Mouse (Mus musculus) limb, embryonic 11.5 days (tissue): ENCODE measurements at regions not wholly inside any gene's neighbourhood (a gene's known extent, or its start where the extent isn't known, plus 50 kb on each side); places are given as distances from the start of the nearest gene placed in this dataset.

Experiments used
- ATAC-seq: fragments of 200-750 bp; cut with Nextera tagmentation; 2 replicates; pipeline ENCODE4 v1.8.0; 2017; ENCODE audit warnings: low read depth; ENCODE audit not compliant: insufficient number of reproducible peaks, low FRiP score, low TSS enrichment
- DNase-seq: peaks from one replicate; pipeline ENCODE4 v3.0.0-alpha.2; 2015; ENCODE audit warnings: low spot score
- H3K27ac ChIP-seq: fragments of 300-500 bp; sonication (generic); replicated peaks from 2 replicates; pipeline ENCODE4 v1.5.1; 2014; ENCODE audit warnings: low read depth, mild to moderate bottlenecking, low read length
- H3K27me3 ChIP-seq: fragments of 300-500 bp; sonication (generic); 2 replicates; pipeline ENCODE4 v1.6.1; 2014; ENCODE audit warnings: mild to moderate bottlenecking, low read length, mixed read lengths; ENCODE audit not compliant: control insufficient read depth, insufficient read depth
- H3K36me3 ChIP-seq: fragments of 300-500 bp; sonication (generic); 2 replicates; pipeline ENCODE4 v1.6.1; 2014; ENCODE audit warnings: mild to moderate bottlenecking, low read length, moderate library complexity, mixed read lengths; ENCODE audit not compliant: control insufficient read depth, insufficient read depth
- H3K4me1 ChIP-seq: fragments of 300-500 bp; sonication (generic); 2 replicates; pipeline ENCODE4 v1.6.1; 2014; ENCODE audit warnings: low read length, mixed read lengths; ENCODE audit not compliant: control insufficient read depth, insufficient read depth
- H3K4me2 ChIP-seq: fragments of 300-500 bp; sonication (generic); 2 replicates; pipeline ENCODE4 v1.6.1; 2014; ENCODE audit warnings: low read depth, mild to moderate bottlenecking, moderate library complexity; ENCODE audit not compliant: severe bottlenecking
- H3K4me3 ChIP-seq: fragments of 300-500 bp; sonication (generic); 2 replicates; pipeline ENCODE4 v1.5.1; 2014; ENCODE audit warnings: low read depth, low read length
- H3K9ac ChIP-seq: fragments of 300-500 bp; sonication (generic); 2 replicates; pipeline ENCODE4 v1.6.1; 2014; ENCODE audit warnings: mild to moderate bottlenecking, low read length
- H3K9me3 ChIP-seq: fragments of 300-500 bp; sonication (generic); 2 replicates; pipeline ENCODE4 v1.6.1; 2016; ENCODE audit warnings: low read length; ENCODE audit not compliant: control insufficient read depth
- WGBS: fragments of 180-500 bp; shearing (Covaris S2); extraction: QIAGEN DNeasy Blood & Tissue Kit; methylation state at CpG from one replicate; pipeline ENCODE4 v1.1.7; 2014; 5-methylcytosine and 5-hydroxymethylcytosine counted together

DNA sequence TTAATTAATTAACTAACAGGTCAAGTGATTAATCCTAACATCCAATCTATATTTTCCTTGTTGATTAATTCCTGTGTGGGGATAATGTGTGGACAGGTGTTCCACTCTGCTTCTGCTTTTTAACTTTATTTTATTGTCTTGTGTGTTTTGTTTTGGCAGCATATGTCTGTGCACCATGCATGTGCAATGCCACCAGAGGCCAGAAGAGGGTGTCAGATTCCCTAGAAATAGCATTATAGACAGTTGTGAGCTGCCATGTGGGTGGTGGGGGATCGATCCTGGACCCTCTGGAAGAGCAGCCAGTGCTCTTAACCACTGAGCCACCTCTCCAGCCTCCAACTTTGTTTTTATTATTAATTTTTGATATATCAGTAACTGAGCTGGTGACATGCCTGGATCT lies 65.6 kb downstream of the En1 start:
- ATAC-seq = no peak
- WGBS = 78% methylated on average over 1 of the region's 1 CpGs
- Histone ChIP-seq H3K36me3 (no peaks in the 10 kb centered on the region), H3K9me3 (no peaks in the 10 kb centered on the region), H3K4me3 (no peak overlapping the region), H3K4me1 (no peaks in the 10 kb centered on the region), H3K9ac (no peak overlapping the region), H3K27ac (no peak overlapping the region), H3K4me2 (no peak overlapping the region), H3K27me3 (no peaks in the 10 kb centered on the region)
- DNase-seq = no peak

DNA sequence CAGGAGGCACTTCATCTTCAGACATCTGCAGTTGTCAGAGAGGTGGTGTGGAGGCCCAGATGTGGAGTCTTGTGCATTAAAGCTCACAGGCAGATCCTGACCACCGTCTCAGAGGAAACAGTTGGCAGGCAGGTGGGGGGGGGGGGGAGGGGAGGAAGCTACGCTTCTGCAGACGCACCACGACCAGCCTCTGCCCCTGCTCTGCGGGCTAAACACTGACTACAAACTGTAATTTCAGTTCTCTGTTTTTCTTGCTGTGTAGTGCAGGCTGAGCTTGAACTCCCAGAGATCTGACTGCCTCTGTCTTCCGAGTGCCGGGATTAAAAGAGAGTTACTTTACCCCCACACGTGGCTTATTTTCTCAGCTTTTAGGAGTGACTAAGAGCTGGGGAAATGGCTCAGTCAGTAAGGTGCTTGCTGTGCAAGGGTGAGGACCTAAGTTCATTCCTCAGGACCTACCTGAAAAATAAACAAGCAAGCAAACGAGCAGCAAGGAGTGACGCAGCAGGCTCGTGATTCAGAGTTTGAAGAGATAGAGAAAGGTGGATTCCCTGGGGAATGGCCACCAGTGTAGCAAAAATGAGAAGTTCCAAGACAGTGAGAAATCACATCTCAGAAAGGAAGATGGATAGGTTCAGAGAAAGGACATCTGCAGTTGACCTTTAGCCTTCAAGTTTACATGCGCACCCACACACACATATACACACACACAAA lies 81.5 kb downstream of the En1 start:
- no peaks in the 10 kb centered on the region for H3K36me3 ChIP-seq
- no peak overlapping the region for H3K9ac ChIP-seq
- H3K9me3 ChIP-seq = no peaks in the 10 kb centered on the region
- no peak overlapping the region for H3K4me3 ChIP-seq
- WGBS = 55% methylated on average over 12 of the region's 12 CpGs
- no peak for ATAC-seq
- H3K27ac ChIP-seq = no peak overlapping the region
- H3K4me2 ChIP-seq = no peak overlapping the region
- H3K4me1 ChIP-seq = peaks cover 7% of the 10 kb centered on the region; the same call in 1 of the 2 replicates
- no peaks in the 10 kb centered on the region for H3K27me3 ChIP-seq
- no peak for DNase-seq

DNA sequence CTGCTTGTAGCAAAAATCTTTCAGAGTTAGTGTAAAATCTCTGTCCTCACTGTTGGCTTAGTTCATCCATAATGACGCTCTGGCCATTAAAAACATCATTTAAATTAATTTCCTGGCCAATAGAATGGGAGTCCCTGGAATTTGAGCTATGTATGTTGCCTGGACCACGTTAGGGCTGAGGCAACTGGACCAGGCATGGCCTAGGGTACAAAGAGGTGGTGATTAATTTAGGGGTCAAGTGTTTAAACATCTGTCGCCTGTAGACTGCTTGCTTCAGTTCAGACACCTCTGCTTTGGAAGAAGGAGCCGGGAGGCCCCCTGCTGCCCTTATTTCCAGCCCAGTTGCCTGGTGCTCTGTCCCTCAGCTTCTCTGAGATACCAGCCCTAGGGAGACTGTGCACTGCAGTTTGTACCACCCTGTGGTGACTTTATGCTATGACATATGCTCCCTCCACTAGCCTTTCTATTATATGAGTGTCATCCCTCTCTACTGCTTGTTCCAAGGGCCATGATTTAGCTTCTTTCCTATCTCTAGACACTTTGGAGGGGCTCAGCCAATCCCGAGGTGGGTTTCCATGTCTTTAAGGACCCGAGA lies 83.5 kb downstream of the En1 start:
- WGBS = 33% methylated on average over 6 of the region's 6 CpGs
- Histone ChIP-seq H3K9me3 (no peaks in the 10 kb centered on the region), H3K9ac (no peak overlapping the region), H3K36me3 (no peaks in the 10 kb centered on the region), H3K27ac (no peak overlapping the region), H3K27me3 (no peaks in the 10 kb centered on the region), H3K4me1 (peaks cover 7% of the 10 kb centered on the region; the same call in 1 of the 2 replicates), H3K4me3 (no peak overlapping the region), H3K4me2 (no peak overlapping the region)
- no peak for ATAC-seq
- peak; percentile 28 for DNase-seq

DNA sequence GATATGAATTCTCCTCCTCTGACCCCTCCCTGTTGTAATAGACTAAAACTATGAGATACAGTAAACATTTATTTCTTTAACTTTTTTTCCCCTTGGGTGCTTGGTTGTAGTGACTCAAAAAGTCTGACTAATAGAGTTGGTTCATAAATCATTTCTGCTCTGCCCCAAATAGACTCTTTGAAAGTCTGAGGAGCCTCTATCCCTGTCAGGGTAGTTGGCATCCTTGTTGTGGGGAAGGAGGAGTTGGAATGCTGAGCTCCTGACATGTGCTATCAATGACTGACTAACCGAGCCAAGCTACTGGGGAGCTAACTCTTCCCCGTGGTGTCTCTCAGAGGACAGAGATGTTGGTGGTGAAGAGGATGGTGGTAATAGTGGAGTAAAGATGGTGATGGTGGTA lies 89.4 kb downstream of the En1 start:
- Histone ChIP-seq H3K27me3 (no peaks in the 10 kb centered on the region), H3K36me3 (no peaks in the 10 kb centered on the region), H3K4me3 (no peak overlapping the region), H3K9me3 (no peaks in the 10 kb centered on the region; the same call in 1 of the 2 replicates), H3K9ac (no peak overlapping the region), H3K4me1 (peaks cover 4% of the 10 kb centered on the region; the same call in 1 of the 2 replicates), H3K4me2 (no peak overlapping the region), H3K27ac (no peak overlapping the region)
- ATAC-seq (no peak), DNase-seq (no peak)
- WGBS = 75% methylated on average over 2 of the region's 2 CpGs

DNA sequence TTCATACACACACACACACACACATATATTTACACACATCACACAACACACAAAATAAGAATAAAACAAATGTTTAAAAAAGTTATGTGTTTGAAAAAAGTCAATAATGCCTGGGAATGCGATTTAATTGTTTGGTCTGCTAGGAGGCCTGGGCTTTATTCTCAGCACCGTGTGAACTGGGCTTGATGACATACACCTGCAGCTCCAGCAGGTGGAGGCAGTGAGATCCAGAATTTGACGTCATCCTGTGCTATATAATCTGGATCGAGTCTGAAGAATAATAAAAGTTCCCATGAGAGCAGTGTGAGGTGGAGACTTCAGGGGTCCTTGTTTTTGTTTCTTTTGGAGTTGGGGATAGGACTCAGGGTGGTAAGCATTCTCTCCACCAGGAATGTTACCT lies 96.0 kb downstream of the En1 start:
- Histone ChIP-seq H3K9me3 (no peaks in the 10 kb centered on the region; the same call in 1 of the 2 replicates), H3K36me3 (no peaks in the 10 kb centered on the region), H3K4me2 (no peak overlapping the region), H3K4me3 (no peak overlapping the region), H3K27ac (no peak overlapping the region), H3K27me3 (no peaks in the 10 kb centered on the region), H3K9ac (no peak overlapping the region), H3K4me1 (no peaks in the 10 kb centered on the region)
- WGBS = 75% methylated on average over 4 of the region's 4 CpGs
- DNase-seq (no peak), ATAC-seq (no peak)

DNA sequence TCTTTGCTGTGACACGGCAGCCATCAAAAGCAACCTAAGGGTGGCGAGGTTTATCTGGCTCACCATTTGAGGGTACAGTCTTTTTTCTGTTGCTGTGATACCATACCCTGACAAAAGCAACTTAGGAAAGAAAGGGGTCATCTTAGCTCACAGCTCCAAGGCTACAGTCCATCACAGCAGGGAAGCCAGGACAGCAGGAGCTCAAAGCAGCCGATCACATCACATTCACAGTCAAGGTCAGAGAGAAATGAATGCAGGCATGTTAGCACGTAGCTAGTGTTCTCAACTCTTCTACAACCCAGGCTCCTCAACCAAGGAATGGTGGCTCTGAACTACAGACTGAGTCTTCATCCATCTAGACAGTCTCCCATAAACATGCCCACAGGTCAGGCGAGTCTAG lies 102.0 kb downstream of the En1 start:
- H3K36me3 ChIP-seq = no peaks in the 10 kb centered on the region
- no peaks in the 10 kb centered on the region for H3K4me1 ChIP-seq
- H3K27ac ChIP-seq = no peak overlapping the region
- no peaks in the 10 kb centered on the region for H3K27me3 ChIP-seq
- H3K4me3 ChIP-seq = no peak overlapping the region
- no peaks in the 10 kb centered on the region for H3K9me3 ChIP-seq
- no peak for ATAC-seq
- no peak overlapping the region for H3K9ac ChIP-seq
- DNase-seq = no peak
- WGBS = 67% methylated on average over 5 of the region's 5 CpGs
- H3K4me2 ChIP-seq = no peak overlapping the region

DNA sequence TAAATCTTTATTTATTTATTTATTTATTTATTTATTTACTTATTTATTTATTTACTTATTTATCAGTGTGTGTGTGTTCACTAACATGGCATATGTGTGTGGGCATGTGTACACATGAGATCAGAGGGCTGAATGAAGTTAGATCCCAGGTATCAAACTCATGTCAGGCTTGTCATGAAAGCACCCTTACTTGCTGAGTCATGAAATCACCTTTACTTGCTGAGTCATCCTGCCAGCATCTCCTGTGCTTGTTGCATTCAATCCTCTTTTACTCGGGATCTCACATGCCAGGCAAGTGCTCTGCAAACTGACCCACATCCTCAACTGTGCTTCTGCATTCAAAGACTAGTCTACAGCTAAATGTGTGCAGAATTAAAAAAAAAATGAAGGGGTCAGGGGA lies 103.8 kb downstream of the En1 start:
- Histone ChIP-seq H3K4me3 (no peak overlapping the region), H3K36me3 (no peaks in the 10 kb centered on the region), H3K27ac (no peak overlapping the region)

DNA sequence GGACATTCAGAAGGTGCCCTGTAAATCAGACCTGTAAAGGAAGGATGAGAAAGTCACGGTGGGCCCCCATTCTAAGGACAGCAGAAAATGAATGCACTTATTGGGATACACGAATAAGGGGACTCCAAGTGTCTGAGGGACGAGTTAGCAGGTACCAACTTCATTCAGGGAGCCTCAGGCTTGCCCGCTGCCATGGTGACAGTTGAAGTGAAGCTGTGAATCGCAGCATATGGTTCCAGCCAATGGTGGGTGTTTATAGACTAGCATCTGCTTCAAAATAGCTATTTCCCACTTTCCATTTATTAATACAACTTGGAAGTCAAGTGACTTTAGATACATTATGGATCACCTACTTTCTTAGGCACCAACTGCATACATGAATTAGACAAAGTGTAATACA lies 106.3 kb downstream of the En1 start:
- WGBS = 72% methylated on average over 5 of the region's 5 CpGs
- H3K9me3 ChIP-seq = no peaks in the 10 kb centered on the region
- no peak overlapping the region for H3K9ac ChIP-seq
- no peak overlapping the region for H3K4me3 ChIP-seq
- ATAC-seq = no peak
- no peaks in the 10 kb centered on the region for H3K36me3 ChIP-seq
- DNase-seq = no peak
- no peaks in the 10 kb centered on the region for H3K4me1 ChIP-seq
- no peak overlapping the region for H3K27ac ChIP-seq
- H3K4me2 ChIP-seq = no peak overlapping the region
- H3K27me3 ChIP-seq = no peaks in the 10 kb centered on the region

More for the DNA sequence above, 103.8 kb downstream of the En1 start:
- Histone ChIP-seq H3K9ac (no peak overlapping the region), H3K4me1 (no peaks in the 10 kb centered on the region), H3K27me3 (no peaks in the 10 kb centered on the region), H3K9me3 (no peaks in the 10 kb centered on the region), H3K4me2 (no peak overlapping the region)
- DNase-seq (no peak), ATAC-seq (no peak)
- WGBS = 79% methylated on average over 1 of the region's 1 CpGs
